Mouse (Mus musculus): Measurements from ENCODE around the gene Smc4. TPM values are rescaled to one million over a fixed set of nuclear protein-coding genes. Genes with fewer than 3 reads are reported as not detected.

The Smc4 gene
- 39.2 and 50.9 TPM in 2 replicates for polyA plus RNA-seq (2015; fragmentation: Nextera tagmentation; extraction: Ambion mirVana)

- no peaks in the 10 kb centered on the region for H3K9me3 ChIP-seq
- H3K27ac ChIP-seq (replicated peaks): peak within 1 kb of the TSS; percentile 83
- under 1% methylated on average over 73 of the region's 76 CpGs for WGBS
- no peaks in the 10 kb centered on the region for H3K27me3 ChIP-seq
- peak within 1 kb of the TSS; percentile 85 for H3K4me2 ChIP-seq
- H3K36me3 ChIP-seq: no peaks in the 10 kb centered on the region
- H3K4me1 ChIP-seq (replicated peaks): peaks cover 17% of the 10 kb centered on the region
- ATAC-seq (ENCODE audit: low FRiP score, low read depth): peak; percentile 98
- peak within 1 kb of the TSS; percentile 75 for H3K4me3 ChIP-seq
- H3K9ac ChIP-seq: peak within 1 kb of the TSS; percentile 60
These were observed at the start of gene Smc4, which contains the start of gene Ift80 for GRCm38 (mm10) chr3:69004437-69005337. Smc4 (plus strand) TSS chr3:69004738. Ift80 (minus strand) TSS chr3:69004570.

- no peak overlapping the region for H3K4me3 ChIP-seq
- no peaks in the 10 kb centered on the region for H3K27me3 ChIP-seq
- H3K4me2 ChIP-seq: no peak overlapping the region
- H3K4me1 ChIP-seq (replicated peaks): no peaks in the 10 kb centered on the region
- no peaks in the 10 kb centered on the region for H3K36me3 ChIP-seq
- ATAC-seq (ENCODE audit: low FRiP score, low read depth): no peak
- no peak overlapping the region for H3K9ac ChIP-seq
- no peak overlapping the region for H3K27ac ChIP-seq (replicated peaks)
- WGBS: 68% methylated on average over 4 of the region's 4 CpGs
- no peaks in the 10 kb centered on the region for H3K9me3 ChIP-seq
These were observed 48.1 kb upstream of the Smc4 start for GRCm38 (mm10) chr3:68956454-68956853.

GRCm38 (mm10) chr3:68957413-68957812 lies 47.1 kb upstream of the Smc4 start:
- Histone ChIP-seq H3K4me3 (no peak overlapping the region), H3K9ac (no peak overlapping the region), H3K27ac (replicated peaks) (no peak overlapping the region), H3K36me3 (peaks cover 4% of the 10 kb centered on the region; the same call in 1 of the 2 replicates), H3K4me2 (no peak overlapping the region), H3K27me3 (no peaks in the 10 kb centered on the region), H3K9me3 (no peaks in the 10 kb centered on the region), H3K4me1 (replicated peaks) (no peaks in the 10 kb centered on the region)
- no peak for ATAC-seq (ENCODE audit: low FRiP score, low read depth)
- WGBS: 94% methylated on average over 3 of the region's 3 CpGs

DNA sequence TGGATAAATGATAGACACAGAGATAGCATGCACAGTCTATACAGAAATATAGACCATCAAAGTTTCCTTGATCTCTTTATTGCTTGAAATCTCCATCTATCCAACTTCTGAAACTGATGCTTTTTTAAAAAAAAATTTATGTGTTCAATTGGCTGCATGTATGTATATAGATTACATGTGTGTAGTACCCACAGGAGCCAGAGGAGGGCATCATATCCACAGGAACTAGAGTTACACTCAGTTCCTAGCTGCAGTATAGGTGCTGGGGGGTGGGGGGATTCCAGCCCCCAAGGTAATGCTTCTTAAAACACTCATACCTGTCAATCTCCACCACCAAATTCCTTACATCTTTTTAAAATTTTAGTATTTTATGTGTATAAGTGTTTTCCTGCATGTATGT lies 39.9 kb upstream of the Smc4 start:
- Histone ChIP-seq H3K9me3 (no peaks in the 10 kb centered on the region), H3K36me3 (peaks cover 32% of the 10 kb centered on the region), H3K27ac (replicated peaks) (no peak overlapping the region), H3K9ac (no peak overlapping the region), H3K4me2 (no peak overlapping the region), H3K27me3 (no peaks in the 10 kb centered on the region), H3K4me1 (replicated peaks) (no peaks in the 10 kb centered on the region), H3K4me3 (no peak overlapping the region)
- no peak for ATAC-seq (ENCODE audit: low FRiP score, low read depth)

DNA sequence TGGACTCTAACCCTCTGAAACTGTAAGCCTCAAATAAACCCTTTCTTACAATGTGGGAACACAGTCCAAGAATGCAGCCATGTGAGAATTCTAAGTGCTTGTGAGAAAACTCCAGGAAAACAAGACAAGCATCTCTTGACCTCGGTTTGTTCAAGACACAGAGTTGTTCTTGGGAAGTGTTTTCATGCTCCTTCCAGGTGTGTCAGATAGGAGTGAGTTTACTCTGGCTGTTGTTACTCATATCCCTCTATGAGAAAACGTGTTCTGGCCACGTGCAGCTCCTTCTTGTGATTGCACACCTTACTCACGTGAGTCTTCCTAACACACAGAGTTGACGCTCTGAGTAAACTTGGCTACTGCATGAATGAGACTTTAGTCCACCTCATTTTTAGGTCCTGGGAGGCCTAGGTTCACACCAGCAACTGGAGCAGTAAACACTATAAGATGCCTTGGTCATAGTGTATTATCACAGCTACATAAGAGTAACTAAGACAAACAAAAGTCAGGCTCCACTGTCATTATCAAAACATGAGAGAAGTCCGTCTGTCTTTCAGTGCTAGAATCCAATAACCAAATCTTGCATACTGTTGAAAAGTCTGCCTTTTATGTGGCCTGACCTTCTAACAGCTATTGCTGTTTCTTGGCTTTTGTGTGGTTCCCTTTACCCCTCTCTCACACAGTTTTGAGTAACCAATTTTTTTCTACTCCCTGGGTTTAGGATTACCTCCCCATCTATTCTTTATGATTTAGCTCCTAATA lies 37.8 kb upstream of the Smc4 start:
- no peaks in the 10 kb centered on the region for H3K4me1 ChIP-seq (replicated peaks)
- no peak overlapping the region for H3K27ac ChIP-seq (replicated peaks)
- H3K4me3 ChIP-seq: no peak overlapping the region
- no peak overlapping the region for H3K9ac ChIP-seq
- H3K4me2 ChIP-seq: no peak overlapping the region
- 96% methylated on average over 6 of the region's 6 CpGs for WGBS
- no peaks in the 10 kb centered on the region for H3K9me3 ChIP-seq
- H3K27me3 ChIP-seq: no peaks in the 10 kb centered on the region
- no peak for ATAC-seq (ENCODE audit: low FRiP score, low read depth)
- peaks cover 32% of the 10 kb centered on the region for H3K36me3 ChIP-seq

DNA sequence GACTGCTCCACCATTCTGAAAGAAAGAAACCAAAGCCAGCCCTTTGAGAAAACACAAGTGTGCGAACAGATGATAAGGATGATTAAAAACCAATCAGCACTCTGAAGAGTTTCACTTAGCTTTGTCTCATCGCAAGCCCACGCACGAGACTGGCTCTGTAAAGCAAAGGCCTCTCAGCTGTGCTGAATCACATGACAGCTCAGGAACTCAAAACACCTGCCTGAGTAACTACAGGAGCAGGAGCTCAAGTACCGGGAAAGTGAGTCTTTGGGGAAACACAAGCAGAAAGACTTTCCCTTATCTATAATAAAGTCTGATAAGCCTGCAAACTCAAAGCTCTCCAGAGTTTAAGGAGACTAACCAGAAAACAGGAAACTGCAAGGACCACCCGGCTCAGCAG lies 37.1 kb upstream of the Smc4 start:
- ATAC-seq (ENCODE audit: low FRiP score, low read depth): no peak
- 87% methylated on average over 6 of the region's 6 CpGs for WGBS

DNA sequence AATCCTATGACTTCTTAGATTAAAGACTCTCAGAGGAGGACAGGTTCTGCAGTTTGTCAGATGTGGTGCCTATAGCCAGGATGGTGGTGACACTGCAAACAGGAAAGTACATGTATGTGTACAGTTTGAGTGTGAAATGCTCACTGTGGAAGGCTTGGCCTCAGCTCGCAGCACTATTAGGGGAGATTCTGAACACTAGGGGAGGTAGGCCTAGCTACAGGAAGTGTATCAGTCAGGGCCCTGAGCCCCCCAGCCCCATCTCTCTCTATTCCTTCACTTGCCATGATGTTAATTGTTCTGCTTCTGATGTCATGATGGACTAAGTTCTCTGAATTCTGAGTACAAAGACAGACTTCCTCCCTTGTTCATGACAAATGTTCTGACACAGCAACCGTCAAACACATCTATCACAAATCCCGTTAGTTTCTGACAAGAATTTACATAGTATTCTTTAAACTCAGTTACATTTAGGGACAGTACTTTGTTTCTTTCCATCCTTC lies 35.4 kb upstream of the Smc4 start:
- H3K4me1 ChIP-seq (replicated peaks): no peaks in the 10 kb centered on the region
- H3K27me3 ChIP-seq: no peaks in the 10 kb centered on the region
- no peak overlapping the region for H3K4me3 ChIP-seq
- no peak overlapping the region for H3K27ac ChIP-seq (replicated peaks)
- no peak for ATAC-seq (ENCODE audit: low FRiP score, low read depth)
- H3K4me2 ChIP-seq: no peak overlapping the region
- no peak overlapping the region for H3K9ac ChIP-seq
- peaks cover 25% of the 10 kb centered on the region for H3K36me3 ChIP-seq
- H3K9me3 ChIP-seq: no peaks in the 10 kb centered on the region
- WGBS: 94% methylated on average over 3 of the region's 3 CpGs

More for the DNA sequence above, 37.1 kb upstream of the Smc4 start:
- no peak overlapping the region for H3K4me3 ChIP-seq
- peaks cover 28% of the 10 kb centered on the region for H3K36me3 ChIP-seq
- no peaks in the 10 kb centered on the region for H3K4me1 ChIP-seq (replicated peaks)
- H3K9me3 ChIP-seq: no peaks in the 10 kb centered on the region
- no peak overlapping the region for H3K4me2 ChIP-seq
- H3K27ac ChIP-seq (replicated peaks): no peak overlapping the region
- H3K9ac ChIP-seq: no peak overlapping the region
- H3K27me3 ChIP-seq: no peaks in the 10 kb centered on the region

GRCm38 (mm10) chr3:68973574-68973973 lies 31.0 kb upstream of the Smc4 start:
- no peaks in the 10 kb centered on the region for H3K27me3 ChIP-seq
- no peaks in the 10 kb centered on the region for H3K9me3 ChIP-seq
- no peak overlapping the region for H3K4me3 ChIP-seq
- no peak overlapping the region for H3K4me2 ChIP-seq
- no peaks in the 10 kb centered on the region for H3K4me1 ChIP-seq (replicated peaks)
- WGBS: 84% methylated on average over 1 of the region's 1 CpGs
- ATAC-seq (ENCODE audit: low FRiP score, low read depth): no peak
- H3K27ac ChIP-seq (replicated peaks): no peak overlapping the region
- H3K36me3 ChIP-seq: no peaks in the 10 kb centered on the region
- H3K9ac ChIP-seq: no peak overlapping the region

DNA sequence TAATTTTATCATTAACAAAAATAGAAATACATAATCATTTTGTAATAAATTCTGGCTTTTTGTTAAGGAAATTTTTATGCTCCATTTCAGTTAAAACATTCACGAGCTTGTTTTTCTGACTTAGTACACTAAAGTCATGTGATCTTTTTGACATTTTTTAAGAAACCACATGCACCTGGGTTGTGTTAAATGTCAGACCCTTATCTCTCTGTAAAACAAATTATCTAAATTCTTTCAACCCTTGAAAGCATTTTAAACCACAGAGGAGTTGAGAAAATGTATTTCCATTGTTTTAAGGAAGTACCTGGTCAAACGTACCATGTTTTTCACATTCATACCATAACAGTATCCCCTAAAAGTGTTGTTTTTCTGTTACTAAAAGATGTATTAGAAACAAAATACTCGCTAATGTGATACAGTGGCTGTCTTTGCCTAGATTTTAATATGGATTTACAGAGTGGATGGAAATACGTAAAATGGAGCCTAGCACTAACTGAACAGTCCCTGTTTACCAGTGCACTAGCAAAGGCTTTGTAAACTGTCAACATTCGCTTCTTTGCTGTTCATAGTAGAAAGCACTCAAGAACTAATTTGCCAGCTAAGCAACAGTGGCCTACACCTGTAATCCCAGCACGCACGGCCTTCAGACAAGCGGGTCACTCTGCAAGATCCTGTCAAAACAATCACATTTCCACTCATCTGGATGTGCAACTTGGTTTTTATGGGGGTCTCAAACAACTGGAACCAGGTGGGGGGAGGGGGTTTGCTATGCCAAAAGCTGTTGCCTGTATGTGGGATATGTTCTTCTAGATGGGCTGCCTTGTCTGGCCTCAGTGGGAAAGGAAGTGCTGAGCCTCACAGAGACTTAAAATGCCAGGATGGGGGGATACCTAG lies 29.7 kb upstream of the Smc4 start:
- ATAC-seq (ENCODE audit: low FRiP score, low read depth): no peak
- Histone ChIP-seq H3K4me1 (replicated peaks) (no peaks in the 10 kb centered on the region), H3K4me2 (no peak overlapping the region), H3K27ac (replicated peaks) (no peak overlapping the region), H3K9me3 (no peaks in the 10 kb centered on the region), H3K27me3 (no peaks in the 10 kb centered on the region), H3K9ac (no peak overlapping the region), H3K36me3 (no peaks in the 10 kb centered on the region), H3K4me3 (no peak overlapping the region)
- WGBS: 95% methylated on average over 8 of the region's 8 CpGs

DNA sequence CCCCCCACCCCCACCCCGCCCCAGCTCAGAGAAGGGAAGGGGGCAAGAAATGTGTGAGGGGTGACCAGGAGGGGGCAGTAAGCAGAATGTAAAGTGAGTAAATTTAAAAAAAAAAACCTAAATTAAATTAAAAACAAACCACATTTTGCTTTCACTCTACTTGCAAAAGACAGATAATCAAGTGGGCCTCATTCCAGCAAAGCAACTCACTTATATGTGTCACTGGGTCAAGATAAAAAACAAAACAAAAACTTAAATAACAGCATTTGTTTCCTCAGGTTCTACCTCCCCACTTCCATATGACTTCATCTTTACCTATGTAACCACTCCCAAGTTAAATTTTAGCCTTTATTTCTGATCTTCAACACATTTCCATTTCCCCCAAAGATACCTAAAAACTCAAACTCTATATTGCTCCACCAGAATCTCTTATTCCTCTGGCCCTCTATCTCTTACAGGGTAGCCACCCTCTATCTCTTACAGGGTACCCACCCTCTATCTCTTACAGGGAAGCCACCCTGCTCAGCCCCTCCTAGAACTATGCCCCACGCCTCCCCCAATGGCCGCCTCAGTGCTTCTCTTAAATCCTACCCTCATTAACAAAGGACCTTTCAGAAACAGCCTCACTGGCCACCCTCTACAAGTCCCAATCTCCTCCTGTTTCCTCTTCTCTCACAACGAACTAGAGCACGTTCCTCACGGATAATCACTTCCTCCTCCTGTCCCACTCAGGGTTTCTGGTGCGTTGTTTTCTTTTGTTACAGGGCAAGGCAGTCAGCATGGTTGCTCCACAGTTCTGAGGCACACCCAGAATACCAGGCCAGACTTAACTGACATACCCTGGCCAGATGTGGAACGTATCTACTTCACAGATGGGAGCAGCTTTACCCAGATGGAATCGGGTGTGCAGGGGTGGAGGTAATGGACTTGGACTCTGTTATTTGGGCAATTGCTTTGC lies 28.7 kb upstream of the Smc4 start:
- Histone ChIP-seq H3K9me3 (no peaks in the 10 kb centered on the region), H3K4me1 (replicated peaks) (no peaks in the 10 kb centered on the region), H3K9ac (no peak overlapping the region), H3K4me2 (no peak overlapping the region), H3K36me3 (no peaks in the 10 kb centered on the region), H3K27ac (replicated peaks) (no peak overlapping the region), H3K4me3 (no peak overlapping the region), H3K27me3 (no peaks in the 10 kb centered on the region)
- WGBS: 71% methylated on average over 9 of the region's 9 CpGs
- no peak for ATAC-seq (ENCODE audit: low FRiP score, low read depth)

DNA sequence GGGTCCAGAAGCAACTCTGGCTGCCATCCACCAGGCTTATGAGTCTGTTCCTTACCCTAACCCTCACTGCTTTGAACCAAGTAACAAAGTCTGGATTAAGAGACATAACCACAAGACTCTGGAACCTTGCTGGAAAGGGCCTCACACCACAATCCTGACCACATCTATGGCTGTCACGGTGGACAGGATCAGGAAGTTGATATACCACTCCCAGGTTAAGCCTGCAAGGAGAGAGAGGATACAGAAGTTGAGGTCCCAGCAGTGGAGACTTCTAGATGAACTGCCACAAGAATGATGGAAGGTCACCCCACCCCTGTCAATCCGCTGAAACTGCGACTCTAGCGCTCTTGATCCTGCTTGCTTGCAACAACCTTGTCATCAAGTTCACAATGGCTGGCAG lies 26.8 kb upstream of the Smc4 start:
- Histone ChIP-seq H3K27ac (replicated peaks) (no peak overlapping the region), H3K4me2 (no peak overlapping the region), H3K9me3 (no peaks in the 10 kb centered on the region), H3K4me3 (no peak overlapping the region), H3K9ac (no peak overlapping the region), H3K4me1 (replicated peaks) (no peaks in the 10 kb centered on the region), H3K27me3 (no peaks in the 10 kb centered on the region), H3K36me3 (no peaks in the 10 kb centered on the region)
- ATAC-seq (ENCODE audit: low FRiP score, low read depth): no peak
- 93% methylated on average over 4 of the region's 4 CpGs for WGBS

All from hindbrain, embryonic 15.5 days (tissue).